Comparison of ENCODE assay signal across 9 mouse cellular contexts in genomic region chr10:80017361-80017760, GRCm38 (mm10). TPM values are rescaled to one million over a fixed set of nuclear protein-coding genes. Genes with fewer than 3 reads are reported as not detected.
DNase-seq lines count a peak whose midpoint lies in the region; ATAC-seq and TF ChIP-seq lines count a peak whose summit lies in the region.
"Had no signal": no experiment of that assay in that cellular context is flagged by ENCODE, and none has a peak within 500 bp of the region (broad histone marks: within the 10 kb centered on the region; RNA-seq: fewer than 3 reads in every experiment).

No protein-coding gene starts in this region.

- H3K9me3 ChIP-seq in lung, embryonic 14.5 days (ENCODE audit: low read depth, low read length): no peaks in the 10 kb centered on the region
- H3K9me3 ChIP-seq: embryonic facial prominence, embryonic 15.5 days had no signal

- no peaks in the 10 kb centered on the region; the same call in none of the 2 replicates for H3K4me1 ChIP-seq in lung, embryonic 14.5 days (ENCODE audit: insufficient read depth)

- peaks cover 11% of the 10 kb centered on the region for H3K36me3 ChIP-seq in lung, embryonic 14.5 days (ENCODE audit: insufficient read depth)
- H3K36me3 ChIP-seq: embryonic facial prominence, embryonic 15.5 days had no signal

- 62% methylated on average over 3 of the region's 3 CpGs for WGBS in lung, embryonic 14.5 days

- no peak overlapping the region for H3K27ac ChIP-seq in lung, embryonic 14.5 days (ENCODE audit: low read depth)
- H3K27ac ChIP-seq: embryonic facial prominence, embryonic 15.5 days had no signal

- TF ChIP-seq CTCF in lung, embryonic 14.5 days (IDR thresholded peaks at IDR 0.05; ENCODE audit: low read depth): no peak

- ATAC-seq in granulocyte monocyte progenitor cell, adult 5-6 weeks (replicated peaks; ENCODE audit: poor library complexity, severe bottlenecking): peak; percentile 57
- no peak for ATAC-seq in lung, embryonic 14.5 days (ENCODE audit: insufficient read depth)

- H3K9ac ChIP-seq in lung, embryonic 14.5 days: no peak overlapping the region
- H3K9ac ChIP-seq: embryonic facial prominence, embryonic 15.5 days had no signal

- H3K27me3 ChIP-seq in lung, embryonic 14.5 days (ENCODE audit: insufficient read depth, low read length): peaks cover 28% of the 10 kb centered on the region

- peak overlapping the region; percentile 21; the same call in 1 of the 2 replicates for H3K4me2 ChIP-seq in lung, embryonic 14.5 days
- H3K4me2 ChIP-seq: embryonic facial prominence, embryonic 15.5 days had no signal

- peak; percentile 98 for DNase-seq in heart, adult 11 months
- no peak for DNase-seq in heart, adult 8-10 months (ENCODE audit: low spot score)
- DNase-seq in lung, embryonic 14.5 days: no peak
- peak; percentile 96 to 97 for DNase-seq in spleen, postnatal 36 days (ENCODE audit: low spot score in 2 of 2)
- no peak for DNase-seq in Muller cell, postnatal 12 days (ENCODE audit: inconsistent ontology term)
- no peak for DNase-seq in yolk sac, embryonic 10.5 days (ENCODE audit: low spot score)
- no peak for DNase-seq in adrenal gland, adult (ENCODE audit: inconsistent age in 2 of 2, low spot score in 1 of 2)

- H3K4me3 ChIP-seq in lung, embryonic 14.5 days (ENCODE audit: low read depth, low read length): no peak overlapping the region
- H3K4me3 ChIP-seq: embryonic facial prominence, embryonic 15.5 days had no signal

RNA-seq across cellular contexts. Expression of gene Arhgap45, which starts 0.9 kb away (rescaled TPM):
- 1 to 10 TPM; 2.9 to 5.1 (median 3.4) TPM for total RNA-seq in heart, adult 8-10 months (2022)
- total RNA-seq in granulocyte monocyte progenitor cell, adult 5-6 weeks (2014; fragmentation: Nextera tagmentation): 109 and 133 TPM in 2 replicates
- total RNA-seq in granulocyte monocyte progenitor cell, adult 5-6 weeks (2017): 110 and 120 TPM in 2 replicates
- 11.2 and 13.2 TPM in 2 replicates for polyA plus RNA-seq in lung, embryonic 14.5 days (2014; fragmentation: Nextera tagmentation; extraction: Ambion mirVana)

RNA-seq across cellular contexts. Expression of gene Abca7, which starts 21.1 kb away (rescaled TPM):
- total RNA-seq in heart, adult 8-10 months (2022): 1 to 10 TPM; 7.5 to 8.5 (median 8.0) TPM
- total RNA-seq in granulocyte monocyte progenitor cell, adult 5-6 weeks (2014; fragmentation: Nextera tagmentation): 23.0 and 28.8 TPM in 2 replicates
- 14.7 and 16.0 TPM in 2 replicates for total RNA-seq in granulocyte monocyte progenitor cell, adult 5-6 weeks (2017)
- polyA plus RNA-seq in lung, embryonic 14.5 days (2014; fragmentation: Nextera tagmentation; extraction: Ambion mirVana): 3.0 and 3.5 TPM in 2 replicates

RNA-seq across cellular contexts. Expression of gene Polr2e, which starts 22.2 kb away (rescaled TPM):
- 100 to 1,000 TPM in 2 of 4 experiments, 10 to 100 TPM in 2; 91.7 to 106 (median 100) TPM for total RNA-seq in heart, adult 8-10 months (2022)
- 96.6 and 105 TPM in 2 replicates for total RNA-seq in granulocyte monocyte progenitor cell, adult 5-6 weeks (2014; fragmentation: Nextera tagmentation)
- 79.7 and 86.7 TPM in 2 replicates for total RNA-seq in granulocyte monocyte progenitor cell, adult 5-6 weeks (2017)
- polyA plus RNA-seq in lung, embryonic 14.5 days (2014; fragmentation: Nextera tagmentation; extraction: Ambion mirVana): 240 and 258 TPM in 2 replicates

RNA-seq across cellular contexts. Expression of gene Cnn2, which starts 29.0 kb away (rescaled TPM):
- 10 to 100 TPM; 27.1 to 35.7 (median 33.3) TPM for total RNA-seq in heart, adult 8-10 months (2022)
- total RNA-seq in granulocyte monocyte progenitor cell, adult 5-6 weeks (2014; fragmentation: Nextera tagmentation): 50.6 and 57.5 TPM in 2 replicates
- total RNA-seq in granulocyte monocyte progenitor cell, adult 5-6 weeks (2017): 72.7 and 89.8 TPM in 2 replicates
- polyA plus RNA-seq in lung, embryonic 14.5 days (2014; fragmentation: Nextera tagmentation; extraction: Ambion mirVana): 354 and 364 TPM in 2 replicates

RNA-seq across cellular contexts. Expression of gene Gpx4, which starts 29.6 kb away (rescaled TPM):
- 1,000 to 10,000 TPM; 1,048 to 1,125 (median 1,067) TPM for total RNA-seq in heart, adult 8-10 months (2022)
- total RNA-seq in granulocyte monocyte progenitor cell, adult 5-6 weeks (2014; fragmentation: Nextera tagmentation): 278 and 280 TPM in 2 replicates
- 397 and 420 TPM in 2 replicates for total RNA-seq in granulocyte monocyte progenitor cell, adult 5-6 weeks (2017)
- polyA plus RNA-seq in lung, embryonic 14.5 days (2014; fragmentation: Nextera tagmentation; extraction: Ambion mirVana): 471 and 474 TPM in 2 replicates

Comparison
In these comparisons a context has a peak if more than half of its experiments do, and no peak if none do; other contexts are left out.
1. DNase-seq: peak in heart, adult 11 months (single experiment) and spleen, postnatal 36 days (2 of 2); none in heart, adult 8-10 months (single experiment), lung, embryonic 14.5 days (single experiment), Muller cell, postnatal 12 days (single experiment), yolk sac, embryonic 10.5 days (single experiment) and adrenal gland, adult (0 of 2).
2. RNA of gene Arhgap45, which starts 0.9 kb away (total RNA-seq): 109 to 133 TPM in granulocyte monocyte progenitor cell, adult 5-6 weeks; 2.9 to 5.1 TPM in heart, adult 8-10 months; every median in the first group is over 10 times any median in the second.